ENCODE assay signal across 8 mouse cellular contexts in the genomic region with DNA sequence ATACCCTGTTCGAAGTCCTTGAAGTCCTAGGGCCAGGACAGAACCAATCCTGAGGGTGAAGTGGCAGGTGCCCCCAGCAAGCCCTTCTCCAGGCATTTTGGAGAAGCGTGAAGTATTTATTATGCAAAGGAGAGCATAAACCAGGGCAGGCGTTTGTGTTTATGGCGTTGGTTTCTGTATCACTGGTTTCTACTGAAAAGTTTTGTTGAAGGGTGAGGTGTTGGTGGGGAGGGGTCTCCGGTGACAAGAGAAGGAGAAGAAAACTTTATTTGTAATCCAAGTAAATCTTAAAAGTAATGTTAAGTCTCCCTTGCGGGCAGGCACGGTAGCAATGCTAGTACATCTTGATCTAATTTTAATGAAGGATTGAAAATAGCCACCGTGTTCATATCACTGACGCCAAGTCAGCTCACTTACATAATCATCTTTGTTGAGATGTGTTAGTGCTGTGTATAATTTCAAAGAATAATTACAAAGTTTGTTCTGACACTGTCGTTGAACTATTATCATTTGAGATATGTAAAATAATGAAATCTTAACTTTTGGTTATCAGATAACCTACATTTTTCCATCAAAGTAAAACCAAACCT.
A peak's percentile ranks its signal among the peaks of the same experiment; 100 is the strongest.
DNase-seq lines count a peak whose midpoint lies in the region; ATAC-seq and TF ChIP-seq lines count a peak whose summit lies in the region.

No protein-coding gene starts in this region.

- peak overlapping the region; percentile 83 for H3K9ac ChIP-seq in heart, embryonic 15.5 days
- peak overlapping the region; percentile 96 for H3K9ac ChIP-seq in liver, embryonic 12.5 days

- WGBS in heart, embryonic 15.5 days = 17% methylated on average over 10 of the region's 10 CpGs
- 43% methylated on average over 10 of the region's 10 CpGs for WGBS in forebrain, embryonic 10.5 days
- 41% methylated on average over 10 of the region's 10 CpGs for WGBS in liver, embryonic 12.5 days (ENCODE audit: insufficient replicate concordance)

- H3K27ac ChIP-seq in heart, embryonic 15.5 days = peak overlapping the region; percentile 96
- H3K27ac ChIP-seq in forebrain, embryonic 10.5 days = peak overlapping the region; percentile 95
- peak overlapping the region; percentile 90 for H3K27ac ChIP-seq in liver, embryonic 12.5 days

- no peaks in the 10 kb centered on the region for H3K9me3 ChIP-seq in heart, embryonic 15.5 days (replicated peaks)
- no peaks in the 10 kb centered on the region for H3K9me3 ChIP-seq in G1E (replicated peaks)
- H3K9me3 ChIP-seq in forebrain, embryonic 10.5 days = no peaks in the 10 kb centered on the region
- no peaks in the 10 kb centered on the region for H3K9me3 ChIP-seq in liver, embryonic 12.5 days (replicated peaks)

- no peak for ATAC-seq in heart, embryonic 15.5 days (replicated peaks; ENCODE audit: insufficient number of reproducible peaks, insufficient read depth, low FRiP score, low read depth)
- ATAC-seq in G1E (ENCODE audit: extremely low read depth, insufficient number of reproducible peaks, low FRiP score, poor library complexity, severe bottlenecking) = no peak
- ATAC-seq in liver, embryonic 12.5 days = no peak

- peak overlapping the region; percentile 66 for H3K4me2 ChIP-seq in heart, embryonic 15.5 days
- H3K4me2 ChIP-seq in liver, embryonic 12.5 days = peak overlapping the region; percentile 90

- intact Hi-C loops in heart, postnatal 25 days (cut with DNase I) = loop anchor here (2.0 to 5.0 kb wide), 3 partner anchors 15 to 70 kb away; no protein-coding TSS in a partner anchor

- H3K4me1 ChIP-seq in heart, embryonic 15.5 days (replicated peaks) = peaks cover 23% of the 10 kb centered on the region
- peaks cover 35% of the 10 kb centered on the region for H3K4me1 ChIP-seq in G1E (ENCODE audit: insufficient read depth, low read depth, low read length)
- H3K4me1 ChIP-seq in forebrain, embryonic 10.5 days = peaks cover 28% of the 10 kb centered on the region
- peaks cover 28% of the 10 kb centered on the region for H3K4me1 ChIP-seq in liver, embryonic 12.5 days

- H3K36me3 ChIP-seq in heart, embryonic 15.5 days = no peaks in the 10 kb centered on the region
- H3K36me3 ChIP-seq in G1E (replicated peaks) = peaks cover 3% of the 10 kb centered on the region
- H3K36me3 ChIP-seq in forebrain, embryonic 10.5 days (replicated peaks) = peaks cover 10% of the 10 kb centered on the region
- peaks cover 14% of the 10 kb centered on the region; the same call in 1 of the 2 replicates for H3K36me3 ChIP-seq in liver, embryonic 12.5 days

- TF ChIP-seq CTCF in G1E (IDR thresholded peaks at IDR 0.05; ENCODE audit: low read depth, low read length) = no peak

- peak overlapping the region; percentile 80 for H3K4me3 ChIP-seq in heart, embryonic 15.5 days
- H3K4me3 ChIP-seq in G1E (ENCODE audit: low read depth, low read length) = peak overlapping the region; percentile 85
- peak overlapping the region; percentile 83 for H3K4me3 ChIP-seq in forebrain, embryonic 10.5 days
- H3K4me3 ChIP-seq in liver, embryonic 12.5 days = peak overlapping the region; percentile 92

- no peaks in the 10 kb centered on the region for H3K27me3 ChIP-seq in heart, embryonic 15.5 days
- H3K27me3 ChIP-seq in G1E (ENCODE audit: insufficient read depth, low read length) = no peaks in the 10 kb centered on the region
- peaks cover 5% of the 10 kb centered on the region; the same call in 1 of the 2 replicates for H3K27me3 ChIP-seq in forebrain, embryonic 10.5 days (ENCODE audit: poor library complexity, severe bottlenecking)
- H3K27me3 ChIP-seq in liver, embryonic 12.5 days (replicated peaks) = no peaks in the 10 kb centered on the region

- no peak for DNase-seq in heart, postnatal 25 days (ENCODE audit: low spot score)
- DNase-seq in G1E (ENCODE audit: low spot score) = peak; percentile 4
- peak; percentile 21 for DNase-seq in forebrain, embryonic 10.5 days (ENCODE audit: extremely low spot score, low spot score)
- DNase-seq in embryo, embryonic 9.5 days (ENCODE audit: extremely low spot score) = no peak
- no peak for DNase-seq in B cell, adult 2 months
- DNase-seq in embryo, embryonic 10.5 days (ENCODE audit: low spot score) = no peak

Comparison
In these comparisons a context has a peak if more than half of its experiments do, and no peak if none do; other contexts are left out.
1. DNase-seq: peak in G1E (single experiment) and forebrain, embryonic 10.5 days (single experiment); none in heart, postnatal 25 days (single experiment), embryo, embryonic 9.5 days (single experiment), B cell, adult 2 months (0 of 2) and embryo, embryonic 10.5 days (single experiment).
2. Peak in every context shown above with its lines, with median percentiles within 50 percentile points of each other: H3K27ac ChIP-seq and H3K4me3 ChIP-seq.